Mouse (Mus musculus) brain, embryonic 14.5 days (tissue): ENCODE data around the gene Rps16.

Experiments used
- CTCF ChIP-seq: fragments of 200-500 bp; IDR thresholded peaks from 2 replicates; pipeline ENCODE4 v1.5.1; 2012; ENCODE audit warnings: inconsistent platforms, mild to moderate bottlenecking, moderate library complexity, borderline replicate concordance; ENCODE audit not compliant: insufficient read depth, insufficient read length; ENCODE audit errors: extremely low read depth
- POLR2A ChIP-seq: fragments of 200-500 bp; IDR thresholded peaks from 2 replicates; pipeline ENCODE4 v1.6.1; 2012; ENCODE audit warnings: mild to moderate bottlenecking, inconsistent platforms, borderline replicate concordance; ENCODE audit not compliant: poor library complexity, insufficient read depth, insufficient read length, severe bottlenecking; ENCODE audit errors: extremely low read depth

GRCm38 (mm10) chr7:28395425-28395824, 45.0 kb downstream of the Rps16 start:
- no peak for TF ChIP-seq CTCF
- TF ChIP-seq POLR2A: no peak
